Mouse (Mus musculus) embryonic facial prominence, embryonic 14.5 days (tissue): ENCODE measurements at regions not wholly inside any gene's neighbourhood (a gene's known extent, or its start where the extent isn't known, plus 50 kb on each side); places are given as distances from the start of the nearest gene placed in this dataset.
A peak's percentile ranks its signal among the peaks of the same experiment; 100 is the strongest.

Experiments
- ATAC-seq: fragments of 200-750 bp; cut with Nextera tagmentation; 2 replicates; pipeline ENCODE4 v1.8.0; 2017; ENCODE audit warnings: low read depth, moderate number of reproducible peaks, moderate TSS enrichment
- DNase-seq: peaks from one replicate; pipeline ENCODE4 v3.0.0-alpha.2; 2015; ENCODE audit warnings: low spot score
- H3K27ac ChIP-seq: fragments of 300-500 bp; sonication (generic); replicated peaks from 2 replicates; pipeline ENCODE4 v1.5.1; 2014; ENCODE audit warnings: low read depth, mild to moderate bottlenecking, low read length, moderate library complexity
- H3K27me3 ChIP-seq: fragments of 300-500 bp; sonication (generic); replicated peaks from 2 replicates; pipeline ENCODE4 v1.6.1; 2014; ENCODE audit warnings: low read length; ENCODE audit not compliant: control insufficient read depth, insufficient read depth
- H3K36me3 ChIP-seq: fragments of 300-500 bp; sonication (generic); 2 replicates; pipeline ENCODE4 v1.6.1; 2014; ENCODE audit warnings: low read length, mixed read lengths; ENCODE audit not compliant: control insufficient read depth, insufficient read depth
- H3K4me1 ChIP-seq: fragments of 300-500 bp; sonication (generic); 2 replicates; pipeline ENCODE4 v1.6.1; 2014; ENCODE audit warnings: antibody characterized with exemption, low read length; ENCODE audit not compliant: control insufficient read depth, insufficient read depth
- H3K4me2 ChIP-seq: fragments of 300-500 bp; sonication (generic); 2 replicates; pipeline ENCODE4 v1.6.1; 2014; ENCODE audit warnings: low read depth, mild to moderate bottlenecking, low read length, moderate library complexity, mixed read lengths
- H3K4me3 ChIP-seq: fragments of 300-500 bp; sonication (generic); 2 replicates; pipeline ENCODE4 v1.5.1; 2014; ENCODE audit warnings: low read depth, mild to moderate bottlenecking, low read length
- H3K9ac ChIP-seq: fragments of 300-500 bp; sonication (generic); 2 replicates; pipeline ENCODE4 v1.6.1; 2014; ENCODE audit warnings: low read depth, mild to moderate bottlenecking, low read length, moderate library complexity, mixed read lengths
- H3K9me3 ChIP-seq: fragments of 300-500 bp; sonication (generic); 2 replicates; pipeline ENCODE4 v1.6.1; 2016; ENCODE audit warnings: low read length; ENCODE audit not compliant: control insufficient read depth
- WGBS: fragments of 180-500 bp; shearing (Covaris S2); extraction: QIAGEN DNeasy Blood & Tissue Kit; methylation state at CpG from one replicate; pipeline ENCODE4 v1.1.7; 2014; 5-methylcytosine and 5-hydroxymethylcytosine counted together

DNA sequence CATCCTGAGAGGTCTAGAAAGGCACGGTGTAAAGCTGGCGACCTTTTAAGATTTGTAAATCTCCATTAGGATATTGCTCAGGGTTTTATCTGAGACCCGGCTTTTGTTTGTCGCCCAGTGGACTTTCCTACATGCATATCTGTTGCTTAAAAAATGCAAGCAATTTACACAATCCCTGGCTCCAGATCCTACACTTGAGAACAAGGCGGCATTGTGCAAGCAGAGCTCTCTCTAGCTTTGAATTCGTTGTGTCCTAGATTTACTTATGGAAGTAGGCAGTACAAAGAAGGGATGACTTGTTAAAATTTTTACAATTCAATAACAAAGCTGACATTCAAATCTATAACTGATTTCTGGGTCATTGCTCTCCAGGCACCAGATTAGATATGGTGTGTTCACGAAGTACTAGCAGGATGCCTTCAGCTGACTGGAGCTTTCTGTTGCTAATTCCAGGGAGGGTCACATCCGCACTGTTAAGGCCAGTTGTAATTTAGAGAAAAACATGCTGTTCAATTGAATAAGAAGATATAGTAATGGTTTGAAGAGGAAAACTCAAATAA is 62.2 kb upstream of the Teddm2 start:
- H3K4me2 ChIP-seq = no peak overlapping the region
- 52% methylated on average over 8 of the region's 8 CpGs for WGBS
- ATAC-seq (no peak), DNase-seq (peak; percentile 49)
- H3K9me3 ChIP-seq = no peaks in the 10 kb centered on the region
- no peak overlapping the region for H3K9ac ChIP-seq
- no peak overlapping the region for H3K27ac ChIP-seq
- no peaks in the 10 kb centered on the region; the same call in 1 of the 2 replicates for H3K4me1 ChIP-seq
- no peaks in the 10 kb centered on the region for H3K36me3 ChIP-seq
- no peak overlapping the region for H3K4me3 ChIP-seq
- no peaks in the 10 kb centered on the region for H3K27me3 ChIP-seq

DNA sequence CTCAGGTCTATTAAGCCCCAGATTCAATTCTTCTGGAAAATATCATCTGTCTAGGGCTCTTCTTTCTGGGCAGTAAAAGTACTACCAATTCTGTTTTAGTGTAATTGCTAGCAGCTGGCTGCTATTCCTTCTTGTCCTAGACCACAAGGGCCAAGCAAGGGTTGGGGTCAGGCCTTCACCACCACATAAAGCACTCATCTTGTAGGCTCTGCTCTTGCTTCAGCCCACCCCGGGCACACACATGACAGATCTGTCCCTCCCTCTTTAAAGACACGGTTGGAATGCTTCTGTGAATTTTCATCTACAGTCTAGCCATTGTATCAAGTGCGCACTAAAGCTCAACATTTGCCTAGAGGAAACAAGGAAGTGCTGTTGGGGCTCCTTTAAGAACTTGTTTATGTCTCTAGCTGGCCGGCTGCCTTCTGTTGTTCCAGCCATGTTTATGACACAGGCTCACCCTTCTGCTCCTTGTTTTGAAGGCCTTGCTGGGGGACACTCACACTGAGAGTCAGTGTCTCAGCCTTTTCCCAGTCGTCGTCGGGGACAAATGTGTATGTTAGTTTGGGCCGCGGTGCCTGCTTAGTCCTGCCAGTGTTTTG is 63.8 kb upstream of the Teddm2 start:
- no peaks in the 10 kb centered on the region for H3K9me3 ChIP-seq
- no peak for ATAC-seq
- H3K27me3 ChIP-seq = no peaks in the 10 kb centered on the region
- no peaks in the 10 kb centered on the region; the same call in 1 of the 2 replicates for H3K4me1 ChIP-seq
- no peak for DNase-seq
- no peak overlapping the region for H3K27ac ChIP-seq
- no peaks in the 10 kb centered on the region for H3K36me3 ChIP-seq
- 55% methylated on average over 9 of the region's 9 CpGs for WGBS
- no peak overlapping the region for H3K4me3 ChIP-seq
- no peak overlapping the region for H3K9ac ChIP-seq
- no peak overlapping the region for H3K4me2 ChIP-seq

DNA sequence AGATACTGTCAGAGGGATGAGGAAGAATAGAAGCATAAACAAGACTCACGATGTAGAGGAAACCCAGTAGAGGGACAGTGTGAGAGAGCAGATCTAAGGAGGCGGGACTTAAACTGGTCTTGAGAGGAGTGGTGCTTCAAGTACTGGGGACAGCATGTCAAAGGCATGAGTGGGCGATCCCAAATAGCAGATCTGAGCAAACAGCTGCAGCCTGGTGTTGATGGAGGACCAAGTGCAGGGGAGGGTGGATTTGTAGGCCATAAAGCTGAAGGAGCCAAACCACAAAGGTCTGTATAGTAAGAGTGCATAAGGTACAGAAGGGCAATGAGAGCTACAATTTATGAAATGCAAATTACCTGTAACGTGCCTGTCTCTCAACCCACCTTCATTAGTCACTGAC is 69.4 kb upstream of the Teddm2 start:
- no peaks in the 10 kb centered on the region for H3K36me3 ChIP-seq
- H3K9me3 ChIP-seq = no peaks in the 10 kb centered on the region
- no peaks in the 10 kb centered on the region for H3K4me1 ChIP-seq
- H3K4me3 ChIP-seq = no peak overlapping the region
- no peak overlapping the region for H3K4me2 ChIP-seq
- no peak overlapping the region for H3K27ac ChIP-seq
- no peaks in the 10 kb centered on the region for H3K27me3 ChIP-seq
- no peak for ATAC-seq
- DNase-seq = no peak
- 76% methylated on average over 4 of the region's 4 CpGs for WGBS
- no peak overlapping the region for H3K9ac ChIP-seq

DNA sequence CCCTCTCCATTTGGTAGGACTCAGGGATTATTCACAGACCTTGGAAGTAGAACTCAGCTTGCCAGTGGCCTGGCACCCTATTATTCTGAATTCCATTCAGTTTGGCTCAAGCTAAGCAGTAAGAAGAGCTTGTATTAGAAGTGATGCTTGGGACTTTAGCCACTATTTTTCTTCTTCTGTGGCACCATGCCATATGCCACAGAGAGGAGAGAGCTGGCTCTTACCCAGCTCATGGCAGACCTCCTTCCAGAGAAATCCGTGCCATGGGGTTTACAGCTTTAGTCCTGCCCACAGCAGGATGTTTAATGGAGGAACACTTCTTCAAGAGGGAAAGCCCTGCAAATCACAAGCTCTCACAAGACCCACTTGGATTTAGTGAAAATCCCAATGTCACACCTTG is 74.3 kb upstream of the Teddm2 start:
- WGBS = 67% methylated on average over 1 of the region's 1 CpGs
- Histone ChIP-seq H3K36me3 (no peaks in the 10 kb centered on the region), H3K9me3 (no peaks in the 10 kb centered on the region), H3K4me1 (no peaks in the 10 kb centered on the region), H3K27ac (no peak overlapping the region), H3K4me3 (no peak overlapping the region), H3K9ac (no peak overlapping the region), H3K27me3 (no peaks in the 10 kb centered on the region), H3K4me2 (no peak overlapping the region)
- no peak for DNase-seq
- ATAC-seq = no peak

DNA sequence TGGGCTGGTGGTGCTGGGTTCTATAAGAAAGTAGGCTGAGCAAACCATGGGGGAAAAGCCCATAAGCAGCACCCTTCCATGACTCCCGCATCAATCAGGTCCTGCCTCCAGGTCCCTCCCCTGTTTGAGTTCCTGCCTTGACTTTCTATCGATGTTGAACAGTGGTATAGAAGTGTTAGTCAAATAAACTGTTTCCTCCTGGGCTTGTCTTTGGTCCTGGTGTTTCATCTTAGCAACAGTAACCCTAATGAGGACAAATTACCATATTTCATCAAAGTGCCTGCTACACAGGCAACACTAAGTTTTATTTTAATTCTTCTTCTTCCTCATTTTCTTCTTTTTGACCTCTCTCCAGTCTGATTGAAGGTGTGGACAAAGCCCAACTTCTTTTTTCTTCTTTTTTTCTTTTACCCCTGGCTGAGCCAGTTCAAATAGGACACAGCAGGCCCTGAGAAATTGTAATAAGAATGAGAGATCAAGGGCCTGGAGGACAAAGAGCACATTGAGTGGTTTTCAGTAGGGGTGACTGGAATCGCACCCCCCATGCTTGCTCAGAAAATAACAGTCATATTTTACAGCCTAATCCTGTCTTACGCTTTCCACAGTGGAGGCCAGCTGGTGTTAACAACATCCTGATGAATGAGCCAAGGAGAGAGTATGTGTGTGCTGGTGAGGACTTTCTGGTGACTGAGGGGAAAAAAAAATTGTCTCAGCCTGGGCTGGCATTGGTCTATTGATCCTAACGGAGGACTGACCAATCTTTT is 78.1 kb upstream of the Teddm2 start:
- WGBS = 49% methylated on average over 5 of the region's 5 CpGs
- Histone ChIP-seq H3K27me3 (no peaks in the 10 kb centered on the region), H3K4me3 (no peak overlapping the region), H3K27ac (no peak overlapping the region), H3K9me3 (no peaks in the 10 kb centered on the region), H3K4me1 (no peaks in the 10 kb centered on the region), H3K36me3 (no peaks in the 10 kb centered on the region), H3K9ac (no peak overlapping the region), H3K4me2 (no peak overlapping the region)
- DNase-seq = no peak
- ATAC-seq = no peak; the same call in 1 of the 2 replicates

DNA sequence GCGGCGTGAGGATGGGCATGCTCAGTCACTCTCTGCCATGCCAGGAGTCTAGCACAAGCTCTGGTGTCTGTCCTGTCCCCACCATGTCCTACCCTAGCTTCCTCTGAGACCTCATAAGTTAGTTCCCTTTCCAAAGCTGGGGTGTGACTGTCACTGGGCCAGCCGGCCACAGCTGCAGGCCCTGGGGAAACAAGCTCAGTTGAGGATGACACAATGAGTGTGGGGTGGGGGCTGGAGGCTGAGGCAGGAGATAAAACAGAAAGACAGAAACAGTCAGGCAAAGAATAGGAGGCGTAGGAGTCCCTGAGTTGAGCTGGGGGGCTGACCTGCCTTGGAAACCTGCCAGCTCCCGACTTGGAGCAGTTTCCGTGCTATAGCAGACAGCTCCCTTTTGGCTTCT is 80.9 kb upstream of the Teddm2 start:
- Histone ChIP-seq H3K27me3 (no peaks in the 10 kb centered on the region), H3K9me3 (no peaks in the 10 kb centered on the region), H3K4me1 (no peaks in the 10 kb centered on the region), H3K27ac (no peak overlapping the region), H3K4me3 (no peak overlapping the region), H3K36me3 (no peaks in the 10 kb centered on the region), H3K4me2 (no peak overlapping the region), H3K9ac (no peak overlapping the region)
- 49% methylated on average over 6 of the region's 6 CpGs for WGBS
- DNase-seq (no peak), ATAC-seq (no peak)

DNA sequence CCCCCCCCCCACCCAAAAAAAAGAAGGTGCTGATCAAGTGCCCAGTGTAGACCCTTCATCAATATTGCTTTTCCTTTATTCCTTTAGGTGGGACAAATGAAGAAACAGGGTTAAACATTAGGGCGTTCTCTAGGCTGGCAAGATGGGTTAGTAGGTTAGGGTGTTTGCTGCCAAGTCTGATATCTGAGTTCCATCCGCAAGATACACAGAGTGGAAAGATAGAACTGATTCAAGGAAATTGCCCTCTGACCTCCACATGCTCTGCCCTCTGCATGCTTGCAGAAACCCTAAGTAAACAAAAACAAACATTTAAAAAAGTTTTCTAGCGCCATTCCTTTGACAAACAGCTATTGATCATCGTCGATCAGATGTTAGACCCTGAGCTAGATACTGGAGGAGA is 85.6 kb upstream of the Teddm2 start:
- H3K4me1 ChIP-seq = no peaks in the 10 kb centered on the region
- H3K4me3 ChIP-seq = no peak overlapping the region
- H3K27me3 ChIP-seq = no peaks in the 10 kb centered on the region
- no peak overlapping the region for H3K27ac ChIP-seq
- DNase-seq (no peak), ATAC-seq (no peak)
- H3K36me3 ChIP-seq = no peaks in the 10 kb centered on the region
- 86% methylated on average over 5 of the region's 5 CpGs for WGBS
- H3K4me2 ChIP-seq = no peak overlapping the region
- no peaks in the 10 kb centered on the region for H3K9me3 ChIP-seq
- H3K9ac ChIP-seq = no peak overlapping the region

DNA sequence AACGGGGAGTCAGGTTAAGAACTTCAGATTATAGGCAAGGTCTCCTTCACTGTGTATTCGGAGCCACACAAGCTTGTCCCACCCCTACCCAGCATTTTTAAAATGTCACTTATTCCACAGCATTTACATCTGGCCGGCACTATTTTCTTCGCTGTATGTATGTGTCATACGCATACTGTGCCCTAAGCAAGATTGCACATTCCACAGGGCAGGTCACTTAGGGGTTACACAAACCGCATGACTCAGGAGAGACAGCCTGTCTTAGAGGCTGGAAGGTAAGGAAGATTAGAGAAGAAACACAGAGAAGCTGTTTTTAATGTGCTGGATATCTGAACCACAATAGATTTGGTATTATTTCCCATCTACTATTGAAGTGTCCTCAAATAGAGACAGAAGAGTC is 86.6 kb upstream of the Teddm2 start:
- WGBS = 59% methylated on average over 6 of the region's 6 CpGs
- Histone ChIP-seq H3K9me3 (no peaks in the 10 kb centered on the region), H3K27ac (no peak overlapping the region), H3K27me3 (no peaks in the 10 kb centered on the region), H3K4me3 (no peak overlapping the region), H3K36me3 (no peaks in the 10 kb centered on the region), H3K4me1 (no peaks in the 10 kb centered on the region), H3K9ac (no peak overlapping the region), H3K4me2 (no peak overlapping the region)
- no peak for ATAC-seq
- peak; percentile 38 for DNase-seq

DNA sequence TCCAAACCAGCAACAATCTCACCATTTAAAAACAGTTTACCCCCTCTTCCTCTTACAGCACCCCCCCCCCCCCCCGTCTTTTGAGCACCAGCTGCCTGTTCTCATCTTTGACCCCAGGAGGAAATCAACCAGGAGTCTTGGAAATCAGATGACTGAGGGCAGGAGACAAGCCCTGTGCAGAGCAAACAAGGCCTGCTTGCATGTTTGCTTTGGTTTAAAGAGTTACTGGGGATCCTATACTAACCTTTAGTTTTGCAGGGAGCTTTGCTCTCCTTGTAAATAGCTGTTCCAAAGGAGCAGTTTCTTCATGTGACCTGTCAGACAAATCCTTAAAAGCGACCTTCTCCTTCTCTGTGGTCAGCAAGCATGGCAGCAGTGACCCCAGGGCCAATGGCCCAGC is 88.3 kb upstream of the Teddm2 start:
- 52% methylated on average over 2 of the region's 2 CpGs for WGBS
- DNase-seq (no peak), ATAC-seq (no peak)
- Histone ChIP-seq H3K27ac (no peak overlapping the region), H3K4me3 (no peak overlapping the region), H3K4me1 (no peaks in the 10 kb centered on the region), H3K27me3 (no peaks in the 10 kb centered on the region), H3K4me2 (no peak overlapping the region), H3K36me3 (no peaks in the 10 kb centered on the region), H3K9ac (no peak overlapping the region), H3K9me3 (no peaks in the 10 kb centered on the region)
